Mouse (Mus musculus) frontal cortex, postnatal 14 days (tissue): Measurements from ENCODE around the gene Gm2897.
A peak's percentile ranks its signal among the peaks of the same experiment; 100 is the strongest.
"Not testable (repeated sequence)": the region's sequence is repeated elsewhere in the genome, so short reads cannot be mapped to it uniquely, and the experiment has no call there.

Source experiments
- DNase-seq, 2 experiments: peaks; one replicate each; pipeline ENCODE4 v3.0.0; 2022; ENCODE audit warnings: low spot score in 2 of 2

Gene Gm2897

DNA sequence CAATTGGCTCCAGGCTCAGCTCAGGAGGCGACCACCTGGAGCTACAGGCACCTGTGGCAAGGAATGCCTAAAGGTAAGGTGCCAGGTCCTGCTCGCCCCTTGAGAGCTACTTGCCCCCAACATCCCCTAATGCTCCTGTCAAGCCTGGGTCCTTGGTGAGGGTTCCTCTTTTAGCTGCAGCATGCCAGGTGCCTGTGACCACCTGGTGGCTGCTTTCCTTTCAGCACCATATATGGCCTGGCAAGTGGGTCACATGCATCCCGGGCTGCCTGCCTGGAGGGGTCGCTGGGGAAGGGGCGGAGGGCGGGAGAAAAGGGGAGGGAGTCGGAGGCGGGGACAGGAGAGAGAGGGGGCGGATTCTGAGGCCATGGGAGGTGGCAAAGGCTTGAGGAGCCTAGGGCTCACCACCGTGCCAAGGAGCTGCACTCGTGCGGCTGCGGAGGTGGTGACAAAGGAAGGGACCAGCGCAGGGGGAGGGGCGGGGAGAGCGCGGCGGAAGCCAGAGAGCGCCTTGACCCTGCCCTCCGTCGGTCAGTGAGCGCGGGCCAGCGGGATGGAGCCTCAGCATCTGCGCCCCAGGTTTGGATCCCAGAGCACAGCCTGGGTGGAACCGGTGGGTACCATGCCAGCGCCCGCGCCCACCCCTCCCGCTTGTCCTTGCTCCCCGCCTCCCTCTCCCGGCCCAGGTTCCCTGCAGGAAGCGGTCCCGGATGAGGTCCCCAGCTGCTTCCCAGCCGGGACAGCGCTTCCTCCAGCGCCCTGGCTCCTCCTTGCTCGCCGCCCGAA lies at the start of gene Gm2897:
TSS of gene Gm2897 (plus strand) at position 559 of the 786 bp plus-strand sequence.
- DNase-seq: peak in 1 of 2 experiments; percentile 4

DNA sequence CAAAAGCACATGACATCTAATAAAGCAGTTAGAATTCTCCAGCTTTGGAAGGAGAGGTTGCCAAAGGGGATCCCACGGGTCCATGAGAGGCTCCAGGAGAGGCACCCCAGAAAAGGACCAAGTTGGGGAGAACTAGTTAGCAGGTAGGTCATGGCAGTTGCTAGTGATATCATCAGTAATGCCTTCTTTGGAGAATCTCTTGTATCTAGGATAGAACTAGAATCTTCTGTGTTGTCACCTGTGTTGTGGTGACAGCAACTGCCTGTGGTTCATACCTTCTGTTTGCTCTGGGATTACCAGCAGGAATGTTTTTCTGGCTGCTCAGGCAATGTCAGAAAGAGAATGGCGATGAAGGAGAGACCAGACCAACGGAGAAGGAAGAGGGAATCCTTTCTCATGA lies 19.4 kb upstream of the Gm2897 start, which contains the start of gene Gm2888:
TSS of gene Gm2888 (plus strand) at position 301 of the 400 bp plus-strand sequence.
- not testable (repeated sequence) for DNase-seq

DNA sequence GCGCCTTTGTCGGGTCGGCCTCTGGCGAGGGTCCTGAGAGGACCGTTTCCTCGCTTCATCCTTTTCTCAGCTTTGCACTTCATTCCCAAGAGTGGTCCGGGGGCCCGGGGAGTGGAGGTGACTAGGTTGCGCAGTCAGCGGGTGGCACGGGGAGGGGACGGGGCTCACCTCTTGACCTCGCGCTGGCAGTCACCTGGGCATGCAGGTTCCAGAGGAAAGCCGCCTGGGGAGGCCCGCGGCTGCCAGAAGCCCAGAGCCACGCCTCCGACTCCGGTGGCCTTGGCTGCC lies 372 bp downstream of the Gm2897 start:
- DNase-seq: peak in 1 of 2 experiments; percentile 4

DNA sequence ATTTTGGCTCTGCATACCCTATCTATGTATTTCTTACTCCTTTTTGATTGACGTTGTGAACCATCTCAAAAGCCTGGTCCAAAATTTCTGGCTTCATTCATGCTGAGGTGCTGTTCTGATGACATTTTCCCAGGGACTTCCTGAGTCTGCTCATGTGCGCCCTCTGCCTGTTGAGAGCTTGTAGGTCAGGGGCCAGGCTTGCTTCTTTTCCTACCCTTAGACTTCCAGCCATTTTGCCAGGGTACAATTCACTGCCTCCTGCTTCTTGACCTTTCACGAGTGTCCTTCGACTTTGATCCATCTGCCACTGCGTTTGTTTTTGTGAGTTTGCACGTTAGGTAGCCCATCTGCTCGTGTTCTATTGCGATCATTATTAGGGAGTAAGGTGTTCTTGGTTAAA lies 1.0 kb downstream of the Gm2897 start:
- DNase-seq: peak in 1 of 2 experiments; percentile 12

DNA sequence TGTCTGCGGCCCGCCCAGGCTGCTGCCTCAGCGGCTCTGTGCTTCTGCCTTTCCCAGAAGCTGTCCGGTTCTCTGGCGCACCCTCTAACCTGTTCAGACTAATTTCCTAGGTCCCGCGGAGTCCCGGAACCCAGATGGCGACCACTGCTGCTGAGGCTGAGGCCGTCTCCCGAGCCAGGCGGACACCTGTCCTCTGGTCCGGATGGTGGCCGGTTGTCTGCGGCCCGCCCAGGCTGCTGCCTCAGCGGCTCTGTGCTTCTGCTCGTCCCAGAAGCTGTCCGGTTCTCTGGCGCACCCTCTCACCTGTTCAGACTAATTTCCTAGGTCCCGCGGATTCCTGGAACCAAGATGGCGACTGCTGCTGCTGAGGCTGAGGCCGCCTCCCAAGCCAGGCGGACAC lies 67.0 kb downstream of the Gm2897 start:
- DNase-seq: peak; percentile 4 to 15
